Mouse (Mus musculus) kidney, adult 2 months (tissue): ENCODE data around the gene Got1.

Experiments used
- CTCF ChIP-seq: fragments of 200-500 bp; conservative IDR thresholded peaks from 2 replicates; pipeline ENCODE4 v1.5.1; 2011; ENCODE audit warnings: low read depth, mild to moderate bottlenecking, control low read depth, low read length, moderate library complexity, mixed read lengths; ENCODE audit not compliant: insufficient read depth, insufficient read length
- POLR2A ChIP-seq: fragments of 200-500 bp; IDR thresholded peaks from one replicate; pipeline ENCODE4 v1.6.1; 2011; ENCODE audit warnings: low read depth, low read length, control low read depth

DNA sequence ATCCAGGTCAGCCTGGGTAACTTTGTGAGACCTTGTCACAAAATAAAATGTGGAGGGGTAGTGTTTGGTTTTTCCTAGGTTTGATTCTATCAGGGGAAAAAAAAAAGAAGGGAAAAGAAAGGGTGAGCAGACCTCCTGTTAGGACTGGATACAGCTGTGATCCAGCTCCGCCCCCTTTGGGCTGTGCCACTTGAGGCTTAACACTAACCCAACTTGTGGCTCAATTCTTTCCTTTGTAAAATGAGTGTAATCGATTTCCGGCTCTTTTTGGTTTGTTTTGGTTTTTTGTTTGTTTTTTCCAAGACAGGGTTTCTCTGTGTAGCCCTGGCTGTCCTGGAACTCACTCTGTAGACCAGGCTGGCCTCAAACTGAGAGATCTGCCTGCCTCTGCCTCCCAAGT, 62.3 kb downstream of the Got1 start:
- no peak for TF ChIP-seq CTCF
- no peak for TF ChIP-seq POLR2A
